Mouse (Mus musculus): ENCODE measurements around the gene Tll1. TPM values are rescaled to one million over a fixed set of nuclear protein-coding genes. Genes with fewer than 3 reads are reported as not detected.
"Not testable (repeated sequence)": the region's sequence is repeated elsewhere in the genome, so short reads cannot be mapped to it uniquely, and the experiment has no call there.

Tll1 gene
- polyA plus RNA-seq, 1 experiment from 2014 or later = 1.6 TPM

GRCm38 (mm10) chr8:64041303-64041884 lies 164.7 kb downstream of the Tll1 start:
- Histone ChIP-seq H3K4me1 (no peaks in the 10 kb centered on the region), H3K27me3 (ENCODE audit: insufficient read depth, poor library complexity, severe bottlenecking) (no peaks in the 10 kb centered on the region), H3K9me3 (no peaks in the 10 kb centered on the region), H3K4me3 (no peak overlapping the region), H3K36me3 (no peaks in the 10 kb centered on the region), H3K27ac (no peak overlapping the region)
- DNase-seq (ENCODE audit: low spot score) = no peak
- 18% methylated on average over 6 of the region's 6 CpGs for WGBS

- 62% methylated on average over 4 of the region's 4 CpGs for WGBS
- DNase-seq (ENCODE audit: low spot score) = no peak
- H3K9me3 ChIP-seq = no peaks in the 10 kb centered on the region
- peak overlapping the region; percentile 52; the same call in 1 of the 2 replicates for H3K27ac ChIP-seq
- no peak overlapping the region for H3K4me3 ChIP-seq
- peaks cover 4% of the 10 kb centered on the region; the same call in 1 of the 2 replicates for H3K4me1 ChIP-seq
- H3K36me3 ChIP-seq = no peaks in the 10 kb centered on the region
- no peaks in the 10 kb centered on the region for H3K27me3 ChIP-seq (ENCODE audit: insufficient read depth, poor library complexity, severe bottlenecking)
Measured at GRCm38 (mm10) chr8:64030672-64031385, 175.2 kb downstream of the Tll1 start.

DNA sequence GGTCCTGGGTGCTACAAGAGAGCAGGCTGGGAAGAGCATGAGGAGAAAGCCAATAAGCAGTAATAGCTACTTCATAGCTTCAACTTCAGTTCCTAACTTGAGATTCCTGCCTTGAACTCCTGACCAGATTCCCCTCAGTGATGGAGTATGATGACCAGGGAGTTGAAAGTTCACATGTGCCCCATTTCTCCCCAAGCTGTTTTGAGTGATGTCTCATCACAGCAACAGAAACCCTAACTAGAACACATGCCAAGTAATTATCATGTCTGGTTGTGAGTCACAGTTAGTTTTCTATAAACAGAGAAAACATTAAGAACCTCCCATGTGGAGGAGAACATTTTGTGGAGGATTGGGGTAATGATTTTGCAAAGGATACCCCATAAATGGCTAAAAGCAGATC lies 176.0 kb downstream of the Tll1 start:
- H3K27ac ChIP-seq = no peak overlapping the region
- no peaks in the 10 kb centered on the region for H3K9me3 ChIP-seq
- H3K4me3 ChIP-seq = no peak overlapping the region
- DNase-seq (ENCODE audit: low spot score) = no peak
- H3K27me3 ChIP-seq (ENCODE audit: insufficient read depth, poor library complexity, severe bottlenecking) = no peaks in the 10 kb centered on the region
- no peaks in the 10 kb centered on the region for H3K36me3 ChIP-seq
- H3K4me1 ChIP-seq = peaks cover 4% of the 10 kb centered on the region; the same call in 1 of the 2 replicates

DNA sequence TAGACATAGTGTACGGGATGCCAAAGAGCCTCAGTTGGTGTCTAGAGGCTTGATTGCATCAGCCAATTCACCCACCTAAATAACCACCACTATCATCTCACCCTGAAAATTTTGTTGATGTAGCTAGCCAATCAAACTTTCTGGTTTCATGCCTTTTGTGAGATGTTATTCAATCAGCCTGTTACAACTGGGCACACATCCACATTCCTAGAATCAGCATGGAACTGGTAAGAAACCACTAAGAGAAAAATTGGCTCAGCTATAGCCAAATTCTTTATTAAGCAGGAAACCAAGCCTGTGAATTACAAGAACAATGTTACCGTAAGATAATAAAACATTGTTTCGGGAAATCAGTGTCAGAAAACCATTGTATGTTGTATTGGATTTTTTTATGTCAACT lies 176.5 kb downstream of the Tll1 start:
- H3K9me3 ChIP-seq = no peaks in the 10 kb centered on the region
- no peak overlapping the region for H3K27ac ChIP-seq
- WGBS = 90% methylated on average over 3 of the region's 3 CpGs
- no peaks in the 10 kb centered on the region for H3K27me3 ChIP-seq (ENCODE audit: insufficient read depth, poor library complexity, severe bottlenecking)
- DNase-seq (ENCODE audit: low spot score) = no peak
- H3K36me3 ChIP-seq = no peaks in the 10 kb centered on the region
- no peak overlapping the region for H3K4me3 ChIP-seq
- H3K4me1 ChIP-seq = peaks cover 4% of the 10 kb centered on the region; the same call in 1 of the 2 replicates

GRCm38 (mm10) chr8:64024359-64024758 lies 181.7 kb downstream of the Tll1 start:
- no peaks in the 10 kb centered on the region for H3K36me3 ChIP-seq
- no peaks in the 10 kb centered on the region for H3K27me3 ChIP-seq (ENCODE audit: insufficient read depth, poor library complexity, severe bottlenecking)
- H3K9me3 ChIP-seq = no peaks in the 10 kb centered on the region
- H3K4me1 ChIP-seq = no peaks in the 10 kb centered on the region
- no peak for DNase-seq (ENCODE audit: low spot score)
- no peak overlapping the region for H3K4me3 ChIP-seq
- WGBS = 87% methylated on average over 5 of the region's 5 CpGs
- H3K27ac ChIP-seq = no peak overlapping the region

DNA sequence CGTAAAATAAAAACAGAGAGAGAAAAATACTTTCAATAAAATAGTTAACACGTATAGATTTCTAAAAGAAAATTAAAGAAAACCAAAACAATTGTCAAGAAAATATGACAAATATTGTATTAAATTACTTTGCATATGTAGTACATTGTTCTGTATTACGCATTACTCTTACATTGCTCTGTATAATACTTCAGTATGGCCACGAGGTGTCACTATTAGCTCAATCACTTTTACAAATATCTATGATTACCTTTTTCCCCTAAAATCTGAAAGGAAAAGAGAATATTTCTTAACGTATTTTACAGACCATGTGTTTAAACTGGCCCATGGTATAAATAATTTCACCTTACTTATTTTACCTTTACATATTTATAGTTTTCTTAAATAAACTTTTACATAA lies 182.5 kb downstream of the Tll1 start:
- Histone ChIP-seq H3K4me3 (no peak overlapping the region), H3K27ac (no peak overlapping the region), H3K36me3 (no peaks in the 10 kb centered on the region), H3K9me3 (no peaks in the 10 kb centered on the region), H3K27me3 (ENCODE audit: insufficient read depth, poor library complexity, severe bottlenecking) (no peaks in the 10 kb centered on the region), H3K4me1 (no peaks in the 10 kb centered on the region)
- no peak for DNase-seq (ENCODE audit: low spot score)
- 32% methylated on average over 5 of the region's 5 CpGs for WGBS

GRCm38 (mm10) chr8:64023027-64023426 lies 183.0 kb downstream of the Tll1 start:
- no peak for DNase-seq (ENCODE audit: low spot score)
- 83% methylated on average over 2 of the region's 2 CpGs for WGBS

GRCm38 (mm10) chr8:63970612-63971391 lies 235.3 kb downstream of the Tll1 start:
- not testable (repeated sequence) for H3K4me1 ChIP-seq; H3K9me3 ChIP-seq; H3K4me3 ChIP-seq; H3K27me3 ChIP-seq (ENCODE audit: insufficient read depth, poor library complexity, severe bottlenecking); H3K27ac ChIP-seq; H3K36me3 ChIP-seq; DNase-seq (ENCODE audit: low spot score)
- 52% methylated on average over 9 of the region's 9 CpGs for WGBS

More at GRCm38 (mm10) chr8:64023027-64023426, 183.0 kb downstream of the Tll1 start:
- Histone ChIP-seq H3K4me1 (no peaks in the 10 kb centered on the region), H3K4me3 (no peak overlapping the region), H3K9me3 (no peaks in the 10 kb centered on the region), H3K27me3 (ENCODE audit: insufficient read depth, poor library complexity, severe bottlenecking) (no peaks in the 10 kb centered on the region), H3K36me3 (no peaks in the 10 kb centered on the region), H3K27ac (no peak overlapping the region)

All from heart, embryonic 10.5 days (tissue).